ENCODE assay signal across 24 mouse cellular contexts in the genomic region with DNA sequence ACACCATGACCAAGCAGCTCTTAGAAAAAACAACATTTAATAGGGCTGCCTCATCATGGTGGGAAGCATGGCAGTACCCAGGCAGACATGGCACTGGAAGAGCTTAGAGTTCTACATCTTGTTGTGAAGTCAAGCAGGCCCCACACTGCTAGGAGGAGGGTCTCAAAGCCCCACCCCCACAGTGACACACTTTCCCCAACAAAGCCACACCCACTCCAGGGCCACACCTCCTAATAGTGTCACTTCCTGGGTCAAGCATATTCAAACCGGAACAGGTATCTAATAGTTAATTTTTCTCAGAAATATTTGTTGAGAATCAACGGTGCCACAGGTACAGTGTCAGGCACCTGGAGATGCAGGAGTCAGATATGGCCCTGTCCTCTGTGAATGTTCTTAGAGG. TPM values are rescaled to one million over a fixed set of nuclear protein-coding genes. Genes with fewer than 3 reads are reported as not detected.
"Had no signal": no experiment of that assay in that cellular context is flagged by ENCODE, and none has a peak within 500 bp of the region (broad histone marks: within the 10 kb centered on the region; RNA-seq: fewer than 3 reads in every experiment).

No protein-coding gene starts in this region.

- H3K9me3 ChIP-seq: heart, embryonic 13.5 days; heart, embryonic 15.5 days; intestine, embryonic 15.5 days; kidney, embryonic 15.5 days; limb, embryonic 13.5 days; limb, embryonic 15.5 days; liver, embryonic 13.5 days had no signal

- DNase-seq: gastrocnemius, adult 2 months; gastrocnemius, postnatal 10 days; gastrocnemius, postnatal 25 days; heart, adult 2 months; heart, postnatal 14 days; heart, postnatal 36 days; kidney, adult 2 months; kidney, adult 9 months; kidney, postnatal 14 days; kidney, postnatal 36 days; layer of hippocampus, adult 9-11 months; layer of hippocampus, postnatal 36 days; left cerebral cortex, postnatal 4 days; liver, embryonic 13.5 days had no signal

- H3K27ac ChIP-seq: gastrocnemius, adult 2 months; heart, adult 2 months; heart, embryonic 13.5 days; heart, embryonic 15.5 days; hindbrain, embryonic 14.5 days; intestine, embryonic 15.5 days; kidney, embryonic 15.5 days; kidney, postnatal 0 days; limb, embryonic 13.5 days; limb, embryonic 15.5 days; liver, embryonic 13.5 days had no signal

- H3K4me3 ChIP-seq: gastrocnemius, adult 2 months; heart, adult 2 months; heart, embryonic 13.5 days; heart, embryonic 15.5 days; intestine, embryonic 15.5 days; kidney, embryonic 15.5 days; limb, embryonic 13.5 days; limb, embryonic 15.5 days; liver, embryonic 13.5 days had no signal

- H3K36me3 ChIP-seq: heart, embryonic 13.5 days; heart, embryonic 15.5 days; intestine, embryonic 15.5 days; kidney, embryonic 15.5 days; limb, embryonic 13.5 days; limb, embryonic 15.5 days; liver, embryonic 13.5 days had no signal

- H3K4me2 ChIP-seq: heart, embryonic 11.5 days; heart, embryonic 13.5 days; heart, embryonic 15.5 days; hindbrain, embryonic 14.5 days; intestine, embryonic 15.5 days; kidney, embryonic 15.5 days; limb, embryonic 13.5 days; limb, embryonic 15.5 days; liver, embryonic 13.5 days had no signal

- H3K4me1 ChIP-seq: heart, embryonic 15.5 days; intestine, embryonic 15.5 days; limb, embryonic 13.5 days; limb, embryonic 15.5 days had no signal

- H3K9ac ChIP-seq: heart, embryonic 13.5 days; heart, embryonic 15.5 days; hindbrain, embryonic 14.5 days; intestine, embryonic 15.5 days; kidney, embryonic 15.5 days; limb, embryonic 13.5 days; limb, embryonic 15.5 days; liver, embryonic 13.5 days had no signal

- H3K27me3 ChIP-seq: heart, embryonic 13.5 days; heart, embryonic 15.5 days; intestine, embryonic 15.5 days; kidney, embryonic 15.5 days; limb, embryonic 13.5 days; limb, embryonic 15.5 days; liver, embryonic 13.5 days had no signal

RNA-seq across cellular contexts. Expression of a gene that starts 57.7 kb away (rescaled TPM):
- total RNA-seq: left cerebral cortex, postnatal 10 days had no signal
